Mouse (Mus musculus): ENCODE data around the gene Dcdc2b.

DNA sequence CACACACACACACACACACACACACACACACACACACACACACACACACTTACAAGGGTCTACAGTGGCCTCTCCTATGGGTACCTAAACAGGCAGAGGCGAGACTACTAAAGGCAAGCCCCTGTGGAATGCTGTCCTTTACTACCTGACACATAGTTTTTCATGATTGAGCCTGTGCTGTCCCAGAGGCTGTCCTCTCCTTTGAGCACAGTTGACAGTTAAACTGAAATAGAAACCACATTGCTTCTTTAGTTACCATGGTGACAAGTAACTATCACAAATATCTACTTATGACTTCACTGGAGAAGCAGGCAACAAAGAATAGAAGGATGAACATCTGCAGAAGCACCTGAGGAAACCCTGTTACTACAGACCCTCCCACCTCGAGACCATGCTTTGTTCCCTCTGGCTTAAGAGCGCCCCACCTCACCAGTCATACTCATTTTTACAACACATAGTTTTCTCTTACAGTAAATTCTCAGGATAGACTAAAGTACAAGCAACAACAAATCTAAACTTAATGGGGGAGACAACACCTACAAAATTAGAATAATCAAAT is 48.3 kb upstream of the Dcdc2b start:
- TF ChIP-seq POLR2A (IDR thresholded peaks at IDR 0.05; ENCODE audit: insufficient read depth, low read depth, low read length) (no peak), EP300 (IDR thresholded peaks at IDR 0.05; ENCODE audit: insufficient read depth, low read depth, low read length) (no peak), CTCF (IDR thresholded peaks at IDR 0.05) (no peak)

Data from heart, adult 2 months (tissue).